Mouse (Mus musculus): Measurements from ENCODE around the gene Kcnip1.

- no peak for TF ChIP-seq CTCF (IDR thresholded peaks at IDR 0.05; ENCODE audit: insufficient read depth, low read depth, low read length)
- TF ChIP-seq POLR2A (IDR thresholded peaks at IDR 0.05; ENCODE audit: insufficient read depth, low read depth, low read length): no peak
Observed at GRCm38 (mm10) chr11:34012007-34012652, 19.2 kb upstream of the Kcnip1 start.
